ENCODE assay signal across 8 mouse cellular contexts in genomic region chr13:31618001-31618400, GRCm38 (mm10). TPM values are rescaled to one million over a fixed set of nuclear protein-coding genes. Genes with fewer than 3 reads are reported as not detected.
DNase-seq lines count a peak whose midpoint lies in the region; TF ChIP-seq lines count a peak whose summit lies in the region.

No protein-coding gene starts in this region.

- no peak overlapping the region for H3K27ac ChIP-seq in heart, adult 2 months
- no peak overlapping the region for H3K27ac ChIP-seq in hindbrain, embryonic 10.5 days
- no peak overlapping the region for H3K27ac ChIP-seq in midbrain, embryonic 10.5 days (replicated peaks)

- H3K9ac ChIP-seq in heart, adult 2 months (ENCODE audit: low read depth, low read length) = no peak overlapping the region

- H3K79me2 ChIP-seq in heart, adult 2 months (replicated peaks; ENCODE audit: control insufficient read depth, insufficient read depth, low read length) = no peaks in the 10 kb centered on the region

- no peaks in the 10 kb centered on the region for H3K4me1 ChIP-seq in heart, adult 2 months (ENCODE audit: control insufficient read depth, insufficient read depth, low read length)
- H3K4me1 ChIP-seq in hindbrain, embryonic 10.5 days (replicated peaks) = peaks cover 33% of the 10 kb centered on the region
- peaks cover 31% of the 10 kb centered on the region for H3K4me1 ChIP-seq in midbrain, embryonic 10.5 days

- H3K4me3 ChIP-seq in heart, adult 2 months = peak overlapping the region; percentile 17; the same call in 1 of the 2 replicates
- peak overlapping the region; percentile 43 for H3K4me3 ChIP-seq in hindbrain, embryonic 10.5 days
- H3K4me3 ChIP-seq in midbrain, embryonic 10.5 days = peak overlapping the region; percentile 42

- H3K36me3 ChIP-seq in heart, adult 2 months (ENCODE audit: control insufficient read depth, insufficient read depth, low read length) = no peaks in the 10 kb centered on the region
- H3K36me3 ChIP-seq in hindbrain, embryonic 10.5 days = no peaks in the 10 kb centered on the region
- no peaks in the 10 kb centered on the region for H3K36me3 ChIP-seq in midbrain, embryonic 10.5 days

- no peak for DNase-seq in heart, adult 2 months
- DNase-seq in heart, postnatal 14 days = no peak
- DNase-seq in NIH3T3 (ENCODE audit: low read depth) = peak; percentile 46
- DNase-seq in hindbrain, embryonic 10.5 days (ENCODE audit: low spot score) = no peak
- no peak for DNase-seq in midbrain, embryonic 10.5 days (ENCODE audit: low spot score)
- no peak for DNase-seq in frontal cortex, postnatal 36 days (ENCODE audit: low spot score in 2 of 2)
- no peak for DNase-seq in right cerebral cortex, adult 2 months (ENCODE audit: low spot score in 2 of 2)
- no peak for DNase-seq in frontal cortex, adult 2 months (ENCODE audit: extremely low spot score in 1 of 2, low spot score in 1 of 2)

- H3K27me3 ChIP-seq in heart, adult 2 months (ENCODE audit: control insufficient read depth, insufficient read depth, low read length) = peaks cover 25% of the 10 kb centered on the region
- peaks cover 100% of the 10 kb centered on the region for H3K27me3 ChIP-seq in hindbrain, embryonic 10.5 days (ENCODE audit: insufficient read depth, poor library complexity, severe bottlenecking)
- H3K27me3 ChIP-seq in midbrain, embryonic 10.5 days (ENCODE audit: low read depth, poor library complexity, severe bottlenecking) = peaks cover 100% of the 10 kb centered on the region

- TF ChIP-seq CTCF in heart, adult 2 months (IDR thresholded peaks at IDR 0.05) = no peak

- no peaks in the 10 kb centered on the region for H3K9me3 ChIP-seq in hindbrain, embryonic 10.5 days
- no peaks in the 10 kb centered on the region for H3K9me3 ChIP-seq in midbrain, embryonic 10.5 days (replicated peaks)

- 2% methylated on average over 12 of the region's 12 CpGs for WGBS in heart, adult 2 months
- WGBS in hindbrain, embryonic 10.5 days = 2% methylated on average over 12 of the region's 12 CpGs
- 1% methylated on average over 12 of the region's 12 CpGs for WGBS in midbrain, embryonic 10.5 days

- intact Hi-C loops in heart, adult 2 months (cut with DNase I) = loop anchor here (1.0 to 5.0 kb wide), 4 partner anchors 411 to 726 kb away; no protein-coding TSS in a partner anchor
- intact Hi-C loops in heart, postnatal 14 days (cut with DNase I) = loop anchor here (1.0 to 10.0 kb wide), 4 partner anchors 61 to 731 kb away; partner anchors contain the start of genes A530084C06Rik and Foxq1

- no peak for TF ChIP-seq POLR2A in heart, adult 2 months (IDR thresholded peaks at IDR 0.05; ENCODE audit: insufficient read depth, low read depth, low read length)

- TF ChIP-seq EP300 in heart, adult 2 months (IDR thresholded peaks at IDR 0.05; ENCODE audit: insufficient read depth, low read depth, low read length) = no peak

RNA-seq across cellular contexts. Expression of gene Foxf2, which starts 7.6 kb away (rescaled TPM):
- total RNA-seq in heart, adult 2 months (2021) = under 1 TPM in 1 of 2 experiments, not detected in 1; 0.10 TPM
- polyA plus RNA-seq in heart, adult 2 months (2012; rRNA removed) = 0.09 and 0.27 TPM in 2 replicates
- under 1 TPM in 1 of 2 experiments, not detected in 1; 0.10 TPM for total RNA-seq in heart, postnatal 14 days (2021)
- polyA plus RNA-seq in hindbrain, embryonic 10.5 days (2016; fragmentation: Nextera tagmentation; extraction: Ambion mirVana) = 5.7 and 11.8 TPM in 2 replicates
- 7.0 and 7.1 TPM in 2 replicates for polyA plus RNA-seq in midbrain, embryonic 10.5 days (2016; fragmentation: Nextera tagmentation; extraction: Ambion mirVana)
- 5.8 and 6.6 TPM in 2 replicates for polyA plus RNA-seq in frontal cortex, adult 2 months (2012; rRNA removed)

RNA-seq across cellular contexts. Expression of gene A530084C06Rik, which starts 58.9 kb away (rescaled TPM):
- total RNA-seq in heart, adult 2 months (2021) = under 1 TPM in 1 of 2 experiments, not detected in 1; 0.08 TPM
- not detected in 2 replicates for polyA plus RNA-seq in heart, adult 2 months (2012; rRNA removed)
- not detected for total RNA-seq in heart, postnatal 14 days (2021)
- not detected in 2 replicates for polyA plus RNA-seq in hindbrain, embryonic 10.5 days (2016; fragmentation: Nextera tagmentation; extraction: Ambion mirVana)
- not detected in 2 replicates for polyA plus RNA-seq in midbrain, embryonic 10.5 days (2016; fragmentation: Nextera tagmentation; extraction: Ambion mirVana)
- polyA plus RNA-seq in frontal cortex, adult 2 months (2012; rRNA removed) = 0.32 and 0.42 TPM in 2 replicates
